Mouse (Mus musculus): ENCODE measurements at regions not wholly inside any gene's neighbourhood (a gene's known extent, or its start where the extent isn't known, plus 50 kb on each side); places are given as distances from the start of the nearest gene placed in this dataset.

GRCm38 (mm10) chr6:50781271-50781670 lies 127.0 kb upstream of the Npvf start:
- no peak for TF ChIP-seq POLR2A (IDR thresholded peaks at IDR 0.05; ENCODE audit: low read depth, low read length)
- no peak for TF ChIP-seq CTCF (IDR thresholded peaks at IDR 0.05; ENCODE audit: extremely low read depth, insufficient read length, insufficient replicate concordance, low read depth, low read length)

Data from small intestine, adult 2 months (tissue).